Mouse (Mus musculus): ENCODE measurements around the gene Neu4.

Gene Neu4

DNA sequence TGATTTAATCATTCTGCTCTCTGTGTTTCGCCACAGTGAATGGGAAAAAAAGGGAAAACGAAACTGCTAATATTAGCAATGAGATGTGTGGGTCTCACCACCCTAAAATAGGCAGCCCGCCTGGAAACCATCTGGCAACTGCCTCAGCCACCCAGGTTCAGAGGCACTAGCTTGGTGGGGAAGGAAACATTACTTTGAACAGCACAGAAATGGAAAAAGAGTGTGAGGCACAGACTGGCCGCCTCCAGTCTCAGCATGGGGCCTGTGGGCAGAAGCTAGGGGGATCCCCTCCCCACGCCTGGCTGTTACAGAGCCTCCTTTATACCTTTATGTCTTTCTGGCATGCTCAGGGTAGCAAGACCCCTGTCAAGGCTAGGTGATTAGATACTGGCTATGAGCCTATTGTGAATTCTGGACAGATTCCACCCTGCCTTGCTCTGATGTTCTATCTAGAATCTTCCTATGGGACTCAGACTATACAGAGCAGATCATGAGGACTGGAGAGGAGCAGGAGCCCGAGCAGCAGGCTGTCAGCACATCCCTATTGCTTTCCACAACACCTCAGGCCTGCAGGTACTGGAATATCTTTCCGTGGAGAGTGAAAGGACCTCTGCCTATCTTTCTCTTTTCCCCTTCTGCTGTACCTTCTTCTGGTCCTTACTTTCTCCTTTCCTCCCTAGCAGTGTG lies 33.4 kb downstream of the Neu4 start:
- peak; percentile 6 to 34 for DNase-seq (ENCODE audit: low spot score in 2 of 2)

DNA sequence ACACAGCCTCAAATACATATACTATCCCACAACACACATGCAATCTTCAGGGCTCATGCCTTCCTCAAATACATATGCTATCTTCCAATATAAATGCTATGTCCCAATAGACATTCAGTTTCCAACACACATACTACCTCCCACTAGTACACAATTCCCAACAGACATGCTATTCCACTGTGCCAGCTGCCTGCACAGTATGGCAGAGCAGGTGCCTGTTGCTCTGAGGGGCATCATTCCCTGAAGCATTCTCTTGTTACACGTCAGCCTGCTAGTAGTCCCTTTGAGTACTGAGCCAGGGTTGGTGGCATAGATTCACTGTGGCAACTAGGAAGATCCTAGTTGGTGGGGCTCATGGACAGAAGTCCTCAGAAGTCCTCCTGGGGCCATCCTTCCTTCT lies 34.2 kb downstream of the Neu4 start:
- no peak for DNase-seq (ENCODE audit: low spot score in 2 of 2)

DNA sequence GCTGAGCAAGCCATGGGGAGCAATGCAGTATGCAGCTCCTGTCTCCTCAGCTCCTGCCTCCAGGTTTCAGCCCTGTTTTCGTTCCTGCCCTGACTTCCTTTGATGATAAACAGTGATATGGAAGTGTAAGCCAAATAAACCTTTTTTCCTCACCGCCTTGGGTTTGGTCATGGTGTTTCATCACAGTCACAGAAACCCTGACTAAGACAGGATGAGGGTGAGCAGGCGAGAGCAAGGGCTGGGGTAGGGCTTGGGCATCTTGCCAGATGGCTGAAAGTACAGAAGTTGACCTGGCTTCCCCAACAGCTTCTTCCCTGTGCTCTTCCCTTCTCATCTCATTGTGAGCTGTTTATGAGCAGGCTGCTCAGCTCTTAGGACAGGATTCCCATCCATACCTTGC lies 35.7 kb downstream of the Neu4 start:
- DNase-seq (ENCODE audit: low spot score in 2 of 2), result no peak

DNA sequence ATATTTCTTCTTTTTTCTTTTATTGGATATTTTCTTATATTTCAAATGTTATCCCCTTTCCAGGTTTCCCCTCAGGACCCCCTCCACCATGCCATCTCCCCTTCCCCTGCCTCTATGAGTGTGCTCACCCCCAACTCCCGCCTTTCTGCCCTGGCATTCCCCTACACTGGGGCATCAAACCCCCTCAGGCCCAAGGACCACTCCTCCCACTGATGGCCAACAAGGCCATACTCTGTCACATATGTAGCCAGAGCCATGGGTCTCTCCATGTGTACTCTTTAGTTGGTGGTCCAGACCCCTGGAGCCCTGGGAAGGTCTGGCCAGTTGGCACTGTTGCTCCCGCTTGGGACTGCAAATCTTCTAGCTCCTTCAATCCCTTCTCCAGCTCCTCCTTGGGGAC lies 37.1 kb downstream of the Neu4 start:
- no peak for DNase-seq (ENCODE audit: low spot score in 2 of 2)

DNA sequence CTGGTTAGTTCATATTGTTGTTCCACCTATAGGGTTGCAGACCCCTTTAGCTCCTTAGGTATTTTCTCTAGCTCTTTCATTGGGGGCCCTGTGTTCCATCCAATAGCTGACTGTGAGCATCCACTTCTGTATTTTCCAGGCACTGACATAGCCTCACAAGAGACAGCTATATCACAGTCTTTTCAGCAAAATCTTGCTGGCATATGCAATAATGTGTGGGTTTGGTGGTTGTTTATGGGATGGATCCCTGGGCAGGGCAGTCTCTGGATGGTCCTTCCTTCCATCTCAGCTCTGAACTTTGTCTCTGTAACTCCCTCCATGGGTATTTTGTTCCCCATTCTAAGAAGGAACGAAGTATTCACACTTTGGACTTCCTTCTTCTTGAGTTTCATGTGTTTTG lies 38.0 kb downstream of the Neu4 start:
- DNase-seq (ENCODE audit: low spot score in 2 of 2), result peak; percentile 6 to 34

DNA sequence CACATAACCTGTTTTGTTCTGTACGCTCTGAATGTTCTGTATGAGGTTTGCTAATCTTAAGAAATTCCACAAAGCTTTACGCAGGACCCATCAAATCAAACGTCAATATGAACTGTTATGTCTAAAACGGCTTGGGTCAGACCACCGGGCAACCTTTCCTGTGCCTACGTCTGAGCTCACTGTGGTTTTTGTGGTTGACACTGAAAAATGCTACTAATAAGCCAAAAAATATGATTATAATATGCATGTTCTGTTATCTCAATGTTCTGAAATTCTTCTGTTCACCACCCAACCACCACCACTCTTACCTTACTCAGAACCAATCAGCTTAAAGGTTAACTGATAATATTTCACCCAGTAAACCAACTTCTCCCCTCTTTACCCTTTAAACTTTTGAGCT lies 54.5 kb downstream of the Neu4 start:
- DNase-seq (ENCODE audit: low spot score in 2 of 2), result no peak

DNA sequence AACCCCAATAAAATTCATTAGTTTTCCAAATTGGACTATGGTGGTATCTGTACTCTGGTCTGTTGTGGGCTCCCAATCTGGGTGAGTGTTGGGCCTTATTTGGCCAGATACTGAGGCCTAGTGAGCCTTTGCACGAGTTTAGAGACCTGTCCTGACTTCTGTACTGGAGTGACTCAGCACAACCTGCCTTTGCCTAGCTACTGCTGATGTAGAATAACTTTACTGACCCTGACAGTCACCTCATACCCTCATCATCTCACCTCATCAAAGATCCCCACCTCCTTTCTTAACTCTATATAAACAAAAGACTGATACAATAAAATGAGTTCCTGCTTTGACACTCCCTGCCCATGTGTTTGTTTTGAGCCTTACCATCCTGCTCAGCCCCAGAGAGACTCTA lies 56.5 kb downstream of the Neu4 start:
- no peak for DNase-seq (ENCODE audit: low spot score in 2 of 2)
